Mouse (Mus musculus) forebrain, postnatal 0 days (tissue): ENCODE data around the gene Gab2. TPM values are rescaled to one million over a fixed set of nuclear protein-coding genes. Genes with fewer than 3 reads are reported as not detected.

ENCODE experiments used
- ATAC-seq: fragments of 200-750 bp; cut with Nextera tagmentation; 2 replicates; pipeline ENCODE4 v1.8.0; 2017; ENCODE audit warnings: mild to moderate bottlenecking, moderate library complexity
- DNase-seq: peaks from one replicate; pipeline ENCODE4 v3.0.0-alpha.2; 2015
- H3K27ac ChIP-seq: fragments of 300-500 bp; sonication (generic); 2 replicates; pipeline ENCODE4 v1.5.1; 2014; ENCODE audit warnings: low read depth, mild to moderate bottlenecking, antibody characterized with exemption, low read length, moderate library complexity, mixed read lengths
- H3K27me3 ChIP-seq: fragments of 300-500 bp; sonication (generic); 2 replicates; pipeline ENCODE4 v1.6.1; 2014; ENCODE audit warnings: mild to moderate bottlenecking, low read length, mixed read lengths; ENCODE audit not compliant: insufficient read depth
- H3K36me3 ChIP-seq: fragments of 300-500 bp; sonication (generic); 2 replicates; pipeline ENCODE4 v1.6.1; 2014; ENCODE audit warnings: mild to moderate bottlenecking, moderate library complexity; ENCODE audit not compliant: insufficient read depth
- H3K4me1 ChIP-seq: fragments of 300-500 bp; sonication (generic); 2 replicates; pipeline ENCODE4 v1.6.1; 2014; ENCODE audit warnings: antibody characterized with exemption; ENCODE audit not compliant: insufficient read depth
- H3K4me2 ChIP-seq: fragments of 300-500 bp; sonication (generic); 2 replicates; pipeline ENCODE4 v1.6.1; 2014; ENCODE audit warnings: low read depth, mild to moderate bottlenecking, moderate library complexity
- H3K4me3 ChIP-seq: fragments of 300-500 bp; sonication (generic); 2 replicates; pipeline ENCODE4 v1.5.1; 2014; ENCODE audit warnings: low read depth, low read length, mixed read lengths
- H3K9ac ChIP-seq: fragments of 300-500 bp; sonication (generic); 2 replicates; pipeline ENCODE4 v1.6.1; 2014; ENCODE audit warnings: mild to moderate bottlenecking
- H3K9me3 ChIP-seq: fragments of 300-500 bp; sonication (generic); 2 replicates; pipeline ENCODE4 v1.6.1; 2016; ENCODE audit warnings: low read length
- CTCF ChIP-seq: sonication (generic); IDR thresholded peaks from 2 replicates; pipeline ENCODE4 v1.5.1; 2016; ENCODE audit warnings: antibody characterized with exemption, control low read depth, low read depth
- WGBS: fragments of 180-500 bp; shearing (Covaris S2); extraction: QIAGEN DNeasy Blood & Tissue Kit; methylation state at CpG from one replicate; pipeline ENCODE4 v1.1.7; 2014; 5-methylcytosine and 5-hydroxymethylcytosine counted together
- polyA plus RNA-seq: library from polyadenylated mRNA; unstranded; fragments of >200 nt; fragmentation: Nextera tagmentation; extraction: Ambion mirVana; gene quantifications from 2 replicates; pipeline ENCODE4 v1.2.1, GENCODE M21; 2015
- total RNA-seq: library from RNA; depleted of rRNA; stranded (reverse); fragments of >200 nt; gene quantifications from 2 replicates; pipeline ENCODE4 v1.2.3, GENCODE M21; 2014

Gab2 gene
- total and polyA plus RNA-seq, 2 experiments from 2014 or later = 14.0 to 27.0 TPM

GRCm38 (mm10) chr7:97306813-97307212, 225.4 kb downstream of the Gab2 start:
- no peak overlapping the region for H3K9ac ChIP-seq
- 98% methylated on average over 2 of the region's 2 CpGs for whole genome bisulfite sequencing
- no peak for TF ChIP-seq CTCF

GRCm38 (mm10) chr7:97307546-97307945, 226.2 kb downstream of the Gab2 start:
- Histone ChIP-seq H3K4me1 (no peaks in the 10 kb centered on the region), H3K9me3 (no peaks in the 10 kb centered on the region), H3K27ac (no peak overlapping the region), H3K9ac (no peak overlapping the region), H3K27me3 (no peaks in the 10 kb centered on the region), H3K36me3 (peaks cover 91% of the 10 kb centered on the region), H3K4me2 (no peak overlapping the region), H3K4me3 (no peak overlapping the region)
- WGBS = 88% methylated on average over 1 of the region's 1 CpGs
- TF ChIP-seq CTCF = no peak
- DNase-seq = no peak
- ATAC-seq = no peak

More at GRCm38 (mm10) chr7:97306813-97307212, 225.4 kb downstream of the Gab2 start:
- no peak overlapping the region for H3K27ac ChIP-seq
- no peak overlapping the region for H3K4me2 ChIP-seq
- DNase-seq (no peak), ATAC-seq (no peak)
- H3K9me3 ChIP-seq = no peaks in the 10 kb centered on the region
- H3K4me3 ChIP-seq = no peak overlapping the region
- no peaks in the 10 kb centered on the region for H3K4me1 ChIP-seq
- H3K36me3 ChIP-seq = peaks cover 91% of the 10 kb centered on the region
- H3K27me3 ChIP-seq = no peaks in the 10 kb centered on the region

GRCm38 (mm10) chr7:97309461-97310340, 228.3 kb downstream of the Gab2 start:
- H3K4me2 ChIP-seq = no peak overlapping the region
- no peak overlapping the region for H3K9ac ChIP-seq
- ATAC-seq (no peak), DNase-seq (no peak)
- no peaks in the 10 kb centered on the region for H3K27me3 ChIP-seq
- no peak overlapping the region for H3K27ac ChIP-seq
- TF ChIP-seq CTCF = no peak
- no peak overlapping the region for H3K4me3 ChIP-seq
- no peaks in the 10 kb centered on the region for H3K9me3 ChIP-seq
- H3K4me1 ChIP-seq = no peaks in the 10 kb centered on the region
- peaks cover 86% of the 10 kb centered on the region for H3K36me3 ChIP-seq
- 89% methylated on average over 4 of the region's 4 CpGs for WGBS

GRCm38 (mm10) chr7:97310341-97310635, 228.9 kb downstream of the Gab2 start:
- peaks cover 82% of the 10 kb centered on the region for H3K36me3 ChIP-seq
- no peaks in the 10 kb centered on the region for H3K9me3 ChIP-seq
- ATAC-seq (no peak), DNase-seq (no peak)
- H3K4me1 ChIP-seq = no peaks in the 10 kb centered on the region
- H3K27ac ChIP-seq = no peak overlapping the region
- no peak overlapping the region for H3K4me2 ChIP-seq
- TF ChIP-seq CTCF = no peak
- 86% methylated on average over 3 of the region's 3 CpGs for WGBS
- no peaks in the 10 kb centered on the region for H3K27me3 ChIP-seq
- H3K9ac ChIP-seq = no peak overlapping the region
- no peak overlapping the region for H3K4me3 ChIP-seq

GRCm38 (mm10) chr7:97311620-97312019, 230.2 kb downstream of the Gab2 start:
- ATAC-seq (no peak), DNase-seq (no peak)
- no peak overlapping the region for H3K9ac ChIP-seq
- H3K4me3 ChIP-seq = no peak overlapping the region
- no peak for TF ChIP-seq CTCF
- H3K4me1 ChIP-seq = no peaks in the 10 kb centered on the region
- 94% methylated on average over 14 of the region's 14 CpGs for WGBS
- peaks cover 71% of the 10 kb centered on the region for H3K36me3 ChIP-seq
- no peaks in the 10 kb centered on the region for H3K9me3 ChIP-seq
- H3K4me2 ChIP-seq = no peak overlapping the region
- no peak overlapping the region for H3K27ac ChIP-seq
- H3K27me3 ChIP-seq = no peaks in the 10 kb centered on the region

- WGBS = 93% methylated on average over 17 of the region's 17 CpGs
- ATAC-seq = no peak
- TF ChIP-seq CTCF = no peak
Observed at GRCm38 (mm10) chr7:97312196-97312595, 230.8 kb downstream of the Gab2 start.

GRCm38 (mm10) chr7:97312856-97313255, 231.5 kb downstream of the Gab2 start:
- no peak for DNase-seq
- no peaks in the 10 kb centered on the region for H3K9me3 ChIP-seq
- no peak overlapping the region for H3K4me3 ChIP-seq
- whole genome bisulfite sequencing = 89% methylated on average over 6 of the region's 6 CpGs
- no peak overlapping the region for H3K9ac ChIP-seq
- peaks cover 62% of the 10 kb centered on the region for H3K36me3 ChIP-seq
- no peaks in the 10 kb centered on the region for H3K4me1 ChIP-seq
- no peaks in the 10 kb centered on the region for H3K27me3 ChIP-seq
- no peak for TF ChIP-seq CTCF
- no peak overlapping the region for H3K4me2 ChIP-seq
- ATAC-seq = no peak
- H3K27ac ChIP-seq = no peak overlapping the region

More at GRCm38 (mm10) chr7:97312196-97312595, 230.8 kb downstream of the Gab2 start:
- Histone ChIP-seq H3K9me3 (no peaks in the 10 kb centered on the region), H3K27me3 (no peaks in the 10 kb centered on the region), H3K36me3 (peaks cover 67% of the 10 kb centered on the region), H3K4me1 (no peaks in the 10 kb centered on the region), H3K4me2 (no peak overlapping the region), H3K27ac (no peak overlapping the region), H3K9ac (no peak overlapping the region), H3K4me3 (no peak overlapping the region)
- no peak for DNase-seq
